Mouse (Mus musculus): ENCODE results near the gene Prr15l. TPM values are rescaled to one million over a fixed set of nuclear protein-coding genes. Genes with fewer than 3 reads are reported as not detected.
A peak's percentile ranks its signal among the peaks of the same experiment; 100 is the strongest.

Gene Prr15l
- total RNA-seq, 2 experiments from 2014 or later, result not detected

DNA sequence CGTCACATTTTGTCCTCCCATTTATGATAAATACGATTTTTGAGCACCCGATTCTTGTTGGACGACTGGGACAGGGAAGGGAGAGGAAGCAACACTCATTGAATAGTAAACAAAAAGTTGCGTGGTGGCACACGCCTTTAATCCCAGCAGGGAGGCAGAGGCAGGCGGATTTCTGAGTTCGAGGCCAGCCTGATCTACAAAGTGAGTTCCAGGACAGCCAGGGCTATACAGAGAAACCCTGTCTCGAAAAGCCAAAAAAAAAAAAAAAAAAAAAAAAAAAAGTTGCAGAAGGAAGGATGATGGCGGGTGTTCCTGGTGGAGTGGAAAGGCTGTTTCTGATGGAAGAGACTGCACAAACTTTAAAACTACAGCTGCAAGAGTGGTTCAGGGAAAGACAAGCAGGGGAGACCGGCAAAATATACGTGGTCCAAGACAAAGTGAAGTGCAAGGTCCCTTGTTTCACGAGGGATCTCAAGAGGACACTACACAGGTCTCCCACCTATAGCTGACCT, 11.0 kb upstream of the Prr15l start:
- peak; percentile 9 for ATAC-seq (replicated peaks; ENCODE audit: low FRiP score, poor library complexity, severe bottlenecking)

DNA sequence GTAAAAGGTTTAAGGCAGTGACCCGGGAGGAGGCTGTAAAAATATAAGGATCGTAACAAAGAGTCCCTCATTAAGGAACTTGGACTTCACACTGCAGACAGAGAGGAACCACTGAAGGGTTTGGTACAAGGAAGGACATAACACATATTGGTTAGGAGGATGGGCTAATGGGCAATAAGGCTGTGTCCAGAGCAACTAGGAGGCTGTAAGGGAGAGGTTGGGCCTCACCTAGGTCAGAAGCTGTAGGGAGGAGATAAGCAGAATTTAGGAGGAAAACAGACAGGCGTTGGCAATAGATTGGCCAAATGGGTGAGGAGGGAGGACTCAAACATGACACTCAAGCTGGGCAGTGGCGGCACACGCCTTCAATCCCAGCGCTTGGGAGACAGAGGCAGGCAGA, 10.5 kb upstream of the Prr15l start:
- ATAC-seq (replicated peaks; ENCODE audit: low FRiP score, poor library complexity, severe bottlenecking), result peak; percentile 78

DNA sequence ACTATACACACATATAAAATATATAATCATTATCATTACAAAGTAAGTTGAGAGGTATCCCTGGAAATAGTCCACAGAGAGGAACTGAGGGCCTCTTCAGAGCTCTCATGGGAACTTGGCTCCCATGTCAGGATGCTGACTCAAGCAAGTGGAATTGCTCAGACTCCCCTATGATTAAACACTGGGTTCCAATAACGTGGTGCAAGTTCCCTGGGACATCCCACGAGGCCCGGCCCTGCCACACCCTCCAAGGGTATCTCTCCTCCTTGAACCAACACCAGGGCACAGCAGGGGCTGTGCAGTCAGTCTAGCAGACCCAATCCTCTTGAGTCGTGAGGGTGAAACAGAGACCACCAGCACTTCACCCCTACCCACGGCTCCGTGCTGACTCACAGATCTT, 8.9 kb upstream of the Prr15l start:
- ATAC-seq (replicated peaks; ENCODE audit: low FRiP score, poor library complexity, severe bottlenecking), result no peak

DNA sequence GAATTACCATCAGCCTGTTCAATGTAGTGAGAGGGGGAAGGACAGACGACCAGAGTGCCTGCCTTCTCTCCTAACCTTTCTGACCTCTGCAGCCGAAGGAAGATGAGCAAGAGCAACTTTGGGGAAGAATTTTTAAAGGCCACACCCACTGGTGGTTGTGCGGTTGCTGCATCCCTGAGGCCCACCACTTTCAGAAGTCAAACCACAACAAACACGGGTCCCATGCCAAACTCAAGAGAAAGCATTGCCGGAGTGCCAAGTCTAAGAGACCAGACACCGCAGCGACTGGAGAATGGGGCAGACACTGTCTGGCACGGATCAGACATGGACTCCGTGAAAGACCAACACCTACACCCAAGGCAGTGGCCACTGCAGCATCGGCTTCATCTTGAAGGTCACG, 3.0 kb upstream of the Prr15l start:
- peak; percentile 16; the same call in 1 of the 2 replicates for ATAC-seq (replicated peaks; ENCODE audit: low FRiP score, poor library complexity, severe bottlenecking)

DNA sequence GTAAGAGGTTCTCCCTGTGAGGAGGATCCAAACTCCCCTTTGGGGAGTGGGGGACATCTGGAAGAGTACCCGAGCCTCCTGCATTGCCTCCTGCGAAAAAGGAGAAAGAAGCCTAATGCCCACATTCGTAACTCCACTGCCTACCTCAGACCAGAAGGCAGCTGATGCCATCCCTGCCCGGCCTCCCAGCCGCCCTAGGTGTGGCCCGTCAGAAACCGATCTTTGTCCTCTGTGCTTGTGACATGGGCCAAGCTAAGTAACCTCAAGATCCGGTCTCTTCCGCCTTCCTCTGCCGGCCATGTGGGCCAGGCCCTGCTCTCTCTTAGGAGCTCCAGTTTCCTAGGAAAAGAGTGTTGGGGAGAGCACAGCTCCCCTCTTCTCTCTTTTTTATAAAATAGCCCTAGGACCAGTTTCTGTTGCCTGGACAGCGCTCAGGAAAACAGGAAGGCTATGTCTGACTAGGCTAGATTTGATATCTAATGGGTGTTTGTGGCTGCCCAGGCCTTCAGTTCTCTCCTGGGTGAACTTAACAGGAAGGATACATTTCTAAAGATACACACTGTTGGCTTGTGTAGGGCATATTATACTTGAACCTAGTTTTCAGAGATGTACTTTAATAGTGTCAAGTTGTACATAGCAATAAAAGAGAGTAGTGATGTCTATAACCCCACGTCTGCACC, 2.3 kb upstream of the Prr15l start:
- peak; percentile 78 for ATAC-seq (replicated peaks; ENCODE audit: low FRiP score, poor library complexity, severe bottlenecking)

DNA sequence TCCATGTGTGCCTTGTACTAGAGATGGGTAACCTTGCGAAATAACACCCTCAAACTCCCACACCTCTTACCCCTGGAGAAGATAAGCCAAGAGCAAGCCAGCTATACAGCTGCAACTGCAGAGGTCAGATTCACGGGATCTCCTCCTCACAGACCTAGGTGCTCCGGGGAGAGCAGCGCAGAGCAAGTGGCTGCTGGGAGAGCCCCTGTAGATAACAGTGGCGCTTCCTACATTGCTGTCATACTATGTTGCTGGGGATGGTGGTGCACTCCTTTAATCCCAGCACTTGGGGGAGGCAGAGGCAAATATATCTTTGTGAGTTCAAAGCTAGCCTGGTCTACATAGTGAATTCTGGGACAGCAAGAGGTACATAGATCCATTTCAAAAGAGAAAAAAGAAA, 1.3 kb upstream of the Prr15l start:
- ATAC-seq (replicated peaks; ENCODE audit: low FRiP score, poor library complexity, severe bottlenecking), result peak; percentile 67

DNA sequence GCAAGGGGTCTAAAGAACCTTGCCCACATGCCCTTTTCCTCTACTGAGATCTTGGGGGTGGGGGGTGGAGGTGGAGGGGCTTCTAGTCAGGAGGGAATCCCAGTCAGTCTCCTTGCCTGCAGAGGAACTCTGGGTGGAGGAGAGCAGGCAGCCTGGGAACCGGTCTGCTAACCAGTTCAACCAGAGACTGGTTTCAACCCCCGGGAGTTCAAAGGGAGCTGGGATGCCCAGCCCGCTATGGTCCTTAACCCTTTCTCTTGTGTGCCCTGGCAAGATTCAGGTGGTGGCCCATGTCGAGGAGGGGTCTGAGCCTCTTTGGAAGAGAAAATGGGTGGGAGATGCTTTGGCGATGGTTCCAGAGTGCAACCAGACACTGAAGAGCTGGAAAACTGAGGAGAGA, 787 bp downstream of the Prr15l start:
- no peak for ATAC-seq (replicated peaks; ENCODE audit: low FRiP score, poor library complexity, severe bottlenecking)

DNA sequence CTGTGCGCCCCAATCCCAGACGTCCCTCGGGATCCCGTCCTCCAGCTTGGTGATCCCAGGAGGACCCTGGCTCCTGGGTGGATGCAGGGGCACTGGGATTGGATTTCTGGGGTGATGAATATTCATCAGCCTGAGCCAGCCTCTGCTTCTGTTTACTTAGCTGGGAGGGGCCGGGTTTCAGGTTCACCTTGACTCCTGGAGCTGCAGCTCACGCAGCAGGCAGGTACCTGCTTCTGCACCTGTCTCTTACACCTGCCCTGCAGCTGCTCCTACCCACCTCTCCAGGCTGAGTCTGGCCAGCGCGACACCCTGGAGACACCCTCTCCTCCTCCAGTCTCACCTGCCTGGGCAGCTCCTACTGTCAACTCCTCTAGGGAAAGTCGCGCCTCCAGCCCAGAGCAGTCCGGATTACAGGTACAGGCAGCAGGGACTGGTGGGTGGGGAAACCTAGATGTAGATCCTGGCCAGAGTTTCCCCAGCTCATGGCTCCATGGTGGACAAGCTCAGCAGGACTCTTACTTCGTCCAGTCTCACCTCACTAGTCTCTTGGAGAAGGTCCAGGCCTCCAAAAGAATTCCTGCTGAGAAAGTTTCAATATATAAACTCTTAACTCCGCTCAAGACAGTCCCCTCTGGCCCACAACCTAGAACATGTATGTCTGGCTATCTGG, 1.3 kb downstream of the Prr15l start:
- no peak for ATAC-seq (replicated peaks; ENCODE audit: low FRiP score, poor library complexity, severe bottlenecking)

DNA sequence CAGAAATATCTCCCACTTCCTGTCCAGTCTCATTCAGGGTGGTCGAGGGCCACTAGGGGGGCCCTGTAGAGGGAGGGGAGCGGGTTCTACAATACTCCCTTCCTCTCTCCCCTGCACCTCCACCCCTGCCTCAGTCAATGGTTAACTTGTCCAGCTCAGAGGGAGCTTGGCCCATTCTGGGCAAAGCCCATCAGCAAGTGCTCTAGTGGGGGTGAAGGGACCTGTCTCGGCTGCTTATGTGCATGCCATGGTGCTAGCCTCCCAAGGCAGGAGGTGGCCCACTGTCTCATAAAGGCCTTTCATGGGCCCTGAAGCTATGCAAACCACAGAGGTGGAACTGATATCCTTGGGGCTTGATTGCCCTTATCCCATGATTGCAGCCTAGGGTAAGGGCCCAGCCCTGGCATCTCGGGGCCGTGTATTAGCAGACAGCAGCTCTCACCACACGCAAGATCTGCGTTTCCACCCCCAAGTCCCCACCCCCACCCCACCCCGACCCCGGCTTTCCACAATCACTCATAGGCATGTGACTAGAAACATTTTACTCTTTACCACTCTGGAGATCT, 1.9 kb downstream of the Prr15l start:
- no peak for ATAC-seq (replicated peaks; ENCODE audit: low FRiP score, poor library complexity, severe bottlenecking)

DNA sequence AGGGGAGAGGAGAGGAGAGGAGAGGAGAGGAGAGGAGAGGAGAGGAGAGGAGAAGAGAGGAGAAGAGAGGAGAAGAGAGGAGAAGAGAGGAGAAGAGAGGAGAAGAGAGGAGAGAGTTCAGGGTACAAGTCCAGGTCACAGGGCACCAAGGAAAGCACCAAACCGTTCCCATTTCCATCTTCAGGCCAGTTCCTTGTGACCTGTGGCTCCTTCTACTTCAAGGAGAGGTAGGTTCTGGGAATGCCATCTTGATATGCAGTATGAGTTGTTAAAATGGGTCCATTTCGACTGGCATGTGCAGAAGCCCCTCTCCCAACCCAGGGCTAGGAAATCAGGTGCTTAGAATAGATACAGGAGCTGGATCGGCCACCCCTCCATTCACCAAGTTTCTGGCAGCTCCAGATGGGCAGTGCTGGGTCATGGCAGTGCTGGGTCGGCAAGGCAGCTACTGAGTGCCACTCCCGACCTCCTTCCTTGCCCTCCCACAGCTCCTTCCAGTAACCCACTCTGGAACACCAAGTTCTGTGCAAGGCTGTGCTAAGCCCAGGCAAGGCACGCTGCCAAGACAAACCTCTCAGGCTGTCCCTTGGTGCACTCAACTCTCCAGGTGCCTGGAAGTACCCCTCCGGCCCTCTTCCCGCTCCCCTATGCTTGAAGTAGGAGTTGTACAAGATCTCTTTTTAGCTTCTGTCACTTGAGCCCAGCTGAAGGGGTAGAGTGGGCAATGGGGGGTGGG, 3.6 kb downstream of the Prr15l start:
- ATAC-seq (replicated peaks; ENCODE audit: low FRiP score, poor library complexity, severe bottlenecking), result no peak

DNA sequence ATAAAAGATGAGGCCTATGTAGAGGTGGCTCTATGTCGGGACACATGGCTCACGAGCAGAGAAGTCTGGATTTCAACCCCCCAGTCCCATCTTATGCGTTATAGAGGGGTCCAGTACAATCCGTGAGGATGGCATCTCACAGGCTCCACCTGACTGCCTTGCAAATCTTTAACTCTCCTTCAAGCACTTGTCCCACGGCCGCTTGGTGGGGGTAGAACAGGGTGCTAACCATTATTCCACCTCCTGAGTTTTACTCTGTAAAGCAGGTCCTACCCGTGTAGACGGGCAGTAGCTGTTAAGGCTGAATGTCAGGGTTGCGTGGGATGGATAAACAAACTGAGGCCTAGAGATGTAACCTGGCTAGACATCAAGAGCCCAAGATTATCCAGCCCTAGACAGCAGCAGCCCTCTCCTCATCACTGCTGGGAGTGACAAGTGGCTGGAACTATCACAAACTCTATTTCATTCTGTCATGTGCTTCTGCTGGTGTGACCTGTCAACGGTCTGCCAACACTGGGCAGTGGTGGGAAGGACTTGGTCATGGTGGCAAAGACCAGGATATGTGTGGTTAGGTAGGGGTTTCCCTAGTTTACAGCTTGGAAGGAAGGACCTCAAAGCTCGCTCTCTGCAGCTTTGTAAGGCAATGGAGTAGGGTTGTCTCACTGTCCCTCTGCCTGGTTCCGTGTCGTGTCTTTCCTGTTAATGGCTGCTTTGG, 5.8 kb downstream of the Prr15l start:
- ATAC-seq (replicated peaks; ENCODE audit: low FRiP score, poor library complexity, severe bottlenecking), result no peak

DNA sequence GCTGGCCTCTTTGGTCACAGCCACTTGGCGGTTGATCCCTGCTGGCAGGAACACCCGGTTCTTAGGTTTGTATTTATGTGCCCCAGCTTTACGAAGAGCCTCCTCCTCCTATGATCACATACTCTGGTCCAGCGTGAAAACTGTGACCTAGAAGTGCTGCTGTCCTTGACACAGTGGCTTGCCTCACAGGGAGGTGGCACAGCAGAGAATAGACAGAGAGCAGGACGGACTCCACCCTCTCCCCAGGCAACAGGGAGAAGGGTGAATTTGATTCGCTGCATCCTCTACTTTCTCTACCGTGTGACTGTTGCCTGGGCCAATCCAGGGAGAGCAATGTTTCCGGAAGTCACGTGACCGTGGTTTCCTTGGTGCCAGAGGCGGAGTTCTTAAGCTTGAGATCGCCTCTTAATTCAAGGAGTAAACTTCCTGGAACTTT, 7.0 kb downstream of the Prr15l start:
- peak; percentile 82 for ATAC-seq (replicated peaks; ENCODE audit: low FRiP score, poor library complexity, severe bottlenecking)

DNA sequence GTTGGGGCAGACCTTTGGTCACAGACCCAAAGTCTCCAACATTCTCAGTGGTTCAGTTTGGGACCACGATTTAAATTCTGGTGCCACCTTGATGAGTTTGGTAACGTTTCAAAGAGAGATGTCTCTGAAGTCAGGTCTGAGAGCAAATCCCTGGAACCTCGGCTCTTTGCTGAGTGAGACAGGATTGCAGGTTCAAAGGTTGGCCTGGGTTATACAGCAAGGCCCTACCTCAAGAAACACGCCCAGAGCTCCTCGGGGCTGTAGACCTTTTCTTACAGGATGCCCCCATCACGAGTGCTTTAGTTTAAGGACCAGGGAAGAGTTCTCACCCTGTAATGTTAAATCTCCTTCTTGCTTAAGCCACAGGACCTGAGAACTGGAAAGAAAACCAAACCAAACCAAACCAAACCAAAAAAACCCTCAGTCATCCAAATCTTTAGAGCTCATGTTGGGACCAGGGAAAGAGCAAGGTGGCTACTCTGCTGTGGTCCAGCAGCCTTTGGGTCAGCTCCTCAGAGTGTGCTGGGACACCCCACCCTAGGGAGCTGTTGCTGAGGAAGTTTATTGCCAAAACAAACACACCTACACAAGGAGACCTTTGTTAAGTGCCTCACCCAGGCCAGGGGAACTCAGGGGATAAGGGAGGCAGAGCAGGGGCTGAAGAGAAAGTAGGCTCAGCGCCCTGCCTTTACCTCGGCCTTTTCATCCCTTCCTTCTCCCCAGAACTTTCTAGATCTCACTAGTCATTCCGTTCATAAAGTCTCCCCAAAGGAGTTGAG, 8.2 kb downstream of the Prr15l start:
- ATAC-seq (replicated peaks; ENCODE audit: low FRiP score, poor library complexity, severe bottlenecking), result no peak

DNA sequence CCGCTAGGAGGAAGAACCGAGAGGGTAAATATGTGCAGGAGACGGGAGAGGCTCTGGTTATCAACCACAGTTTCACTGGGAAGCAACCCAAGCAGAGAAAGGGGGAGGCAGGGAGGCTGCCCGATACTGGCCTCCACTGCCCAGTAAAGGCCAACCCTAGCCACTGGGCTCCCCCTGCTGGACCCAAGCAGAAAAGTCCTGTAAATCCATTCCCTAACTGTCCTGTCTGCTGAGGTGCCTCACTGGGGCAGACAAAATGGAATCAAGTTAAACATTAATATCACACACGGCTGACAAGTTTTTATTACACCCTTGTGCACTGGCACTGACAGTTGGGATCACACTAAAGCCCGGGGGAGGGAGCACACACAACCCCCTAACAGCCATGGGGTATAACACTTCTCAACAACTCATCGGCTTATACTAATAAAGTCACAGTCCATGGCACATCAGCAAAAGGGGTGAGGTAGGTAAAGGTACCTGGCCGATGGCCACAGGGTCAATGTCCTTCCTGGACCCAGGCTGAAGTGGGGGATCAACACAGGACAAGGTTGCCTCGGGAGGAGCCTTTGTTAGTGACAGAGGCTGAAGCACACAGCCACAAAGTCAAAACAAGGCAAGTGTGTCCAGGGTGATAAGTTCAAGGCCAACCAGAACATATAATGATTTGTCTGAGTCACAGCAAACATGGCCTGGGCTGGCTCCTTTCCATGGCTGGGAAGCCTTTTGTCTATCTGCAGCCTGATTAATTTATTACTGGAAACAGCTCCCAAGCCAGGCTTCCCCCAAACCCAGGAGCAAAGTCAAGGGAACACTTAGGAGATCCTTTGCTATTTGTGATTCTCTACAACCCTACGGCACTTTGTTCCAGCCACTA, 9.9 kb downstream of the Prr15l start:
- ATAC-seq (replicated peaks; ENCODE audit: low FRiP score, poor library complexity, severe bottlenecking), result peak; percentile 64

DNA sequence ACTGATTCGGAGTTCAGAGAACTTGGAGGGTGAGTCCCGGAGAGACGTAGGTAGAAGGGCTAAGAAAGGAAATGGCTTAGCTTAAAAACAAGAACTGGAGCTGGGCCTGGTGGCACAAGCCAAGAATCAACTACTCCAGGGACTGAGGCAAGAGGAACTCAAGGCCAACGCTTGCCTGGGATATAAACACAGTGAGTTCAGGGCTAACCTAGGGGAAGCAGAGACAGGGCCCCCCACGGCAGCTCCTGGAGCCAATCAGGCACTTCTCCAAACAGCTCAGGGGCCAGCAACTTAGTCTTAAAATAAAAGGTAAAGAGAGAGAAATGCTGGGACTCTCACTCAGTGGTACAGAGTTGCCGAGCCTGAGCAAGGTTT, 10.5 kb downstream of the Prr15l start:
- no peak for ATAC-seq (replicated peaks; ENCODE audit: low FRiP score, poor library complexity, severe bottlenecking)

DNA sequence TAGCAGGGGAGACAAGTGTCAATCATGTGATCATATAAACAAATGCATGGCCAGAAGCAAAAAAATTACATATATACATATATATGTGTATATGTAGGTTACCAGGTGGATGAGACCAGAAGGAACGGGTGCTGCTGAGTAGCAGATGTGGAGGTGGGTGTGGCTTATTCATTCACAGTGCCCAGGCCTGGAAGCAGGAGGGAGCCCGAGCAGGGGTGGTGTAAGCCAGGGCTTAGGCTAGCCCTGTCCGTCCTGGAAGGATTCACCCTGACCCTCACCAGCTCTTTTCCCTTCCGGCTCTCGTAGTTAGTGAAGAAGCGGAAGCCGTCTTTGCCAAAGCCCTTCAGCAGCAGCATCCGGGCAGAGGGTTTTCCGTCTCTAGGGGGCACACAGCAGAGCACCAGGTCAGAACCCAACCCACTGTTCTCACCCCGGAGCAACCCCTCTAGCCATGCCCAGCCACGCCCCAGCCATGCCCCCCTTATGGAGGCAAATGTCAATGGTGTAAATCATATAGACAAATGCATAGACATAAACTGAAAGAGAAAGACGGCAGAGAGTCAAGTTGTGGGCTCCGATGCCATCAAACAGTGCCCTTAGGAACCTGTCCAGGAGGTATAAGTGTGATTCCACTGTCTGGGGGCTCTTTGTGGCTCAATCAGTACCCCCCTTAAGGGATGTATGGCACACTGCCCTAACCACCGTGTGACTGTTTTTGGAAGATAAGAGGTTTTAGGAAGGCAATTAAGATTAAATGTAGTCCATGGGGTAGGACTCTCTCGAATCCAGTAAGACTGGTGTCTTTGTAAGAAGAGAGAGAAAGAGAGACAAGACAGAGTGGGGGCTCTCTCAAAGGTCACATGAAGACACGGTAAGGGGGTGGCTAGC, 12.9 kb downstream of the Prr15l start:
- ATAC-seq (replicated peaks; ENCODE audit: low FRiP score, poor library complexity, severe bottlenecking), result peak; percentile 37

DNA sequence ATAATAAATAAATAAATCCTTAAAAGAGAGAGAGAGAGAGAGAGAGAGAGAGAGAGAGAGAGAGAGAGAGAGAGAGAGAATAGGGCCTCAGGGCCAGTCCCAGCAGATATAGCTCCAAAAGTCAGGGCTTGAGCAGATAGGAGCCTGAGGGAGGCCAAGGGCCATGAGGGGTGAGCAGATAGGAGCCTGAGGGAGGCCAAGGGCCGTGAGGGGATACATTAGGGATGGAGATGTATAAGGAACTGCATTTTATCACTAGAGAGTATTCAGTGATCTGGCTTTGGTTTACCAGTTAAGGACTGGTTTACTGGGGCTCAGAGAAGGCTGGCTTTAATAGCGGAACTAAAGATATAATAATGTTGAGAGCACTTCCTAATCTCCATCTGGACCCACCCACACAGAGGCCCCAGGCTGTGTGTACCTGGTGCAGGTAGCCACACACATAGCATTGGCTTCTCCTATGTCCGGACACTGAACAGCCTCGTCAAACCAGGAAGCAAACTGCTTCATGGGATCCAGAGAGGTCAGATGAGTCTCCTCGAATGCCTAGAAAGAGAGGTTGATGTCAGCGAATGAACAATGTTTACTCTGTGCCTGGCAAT, 14.2 kb downstream of the Prr15l start:
- peak; percentile 51 for ATAC-seq (replicated peaks; ENCODE audit: low FRiP score, poor library complexity, severe bottlenecking)

Measured in erythroid progenitor cell, adult 5-6 weeks (primary cell).